Mouse (Mus musculus): Measurements from ENCODE around the gene Gm20388. TPM values are rescaled to one million over a fixed set of nuclear protein-coding genes. Genes with fewer than 3 reads are reported as not detected.

Gene Gm20388
- polyA plus RNA-seq, 1 experiment, result 28.1 TPM

- H3K27ac ChIP-seq (ENCODE audit: insufficient read depth, low read length), result no peak overlapping the region
- no peaks in the 10 kb centered on the region for H3K27me3 ChIP-seq (ENCODE audit: control insufficient read depth, insufficient read depth, low read length, poor library complexity, severe bottlenecking)
- no peaks in the 10 kb centered on the region for H3K4me1 ChIP-seq (ENCODE audit: control insufficient read depth, insufficient read depth, low read length)
- H3K4me3 ChIP-seq (ENCODE audit: low read depth, low read length), result no peak overlapping the region
- TF ChIP-seq POLR2A (IDR thresholded peaks at IDR 0.05; ENCODE audit: insufficient read depth, low read length) (no peak), EP300 (IDR thresholded peaks at IDR 0.05; ENCODE audit: insufficient read depth, low read depth, low read length) (no peak), CTCF (IDR thresholded peaks at IDR 0.05; ENCODE audit: low read depth, low read length) (no peak)
- no peak overlapping the region for H3K9ac ChIP-seq (ENCODE audit: low read depth, poor library complexity, severe bottlenecking)
- H3K9me3 ChIP-seq (replicated peaks; ENCODE audit: control insufficient read depth, insufficient read depth, low read length, poor library complexity, severe bottlenecking), result no peaks in the 10 kb centered on the region
- H3K36me3 ChIP-seq (ENCODE audit: control insufficient read depth, insufficient read depth, low read length, poor library complexity, severe bottlenecking), result no peaks in the 10 kb centered on the region
Measured at GRCm38 (mm10) chr8:120995424-120995823, 1084.8 kb downstream of the Gm20388 start.

GRCm38 (mm10) chr8:120996905-120997581, 1086.4 kb downstream of the Gm20388 start:
- no peak overlapping the region for H3K4me3 ChIP-seq (ENCODE audit: low read depth, low read length)
- no peaks in the 10 kb centered on the region for H3K27me3 ChIP-seq (ENCODE audit: control insufficient read depth, insufficient read depth, low read length, poor library complexity, severe bottlenecking)
- no peak overlapping the region for H3K27ac ChIP-seq (ENCODE audit: insufficient read depth, low read length)
- no peaks in the 10 kb centered on the region for H3K36me3 ChIP-seq (ENCODE audit: control insufficient read depth, insufficient read depth, low read length, poor library complexity, severe bottlenecking)
- H3K9ac ChIP-seq (ENCODE audit: low read depth, poor library complexity, severe bottlenecking), result no peak overlapping the region
- TF ChIP-seq EP300 (IDR thresholded peaks at IDR 0.05; ENCODE audit: insufficient read depth, low read depth, low read length), result no peak
- TF ChIP-seq POLR2A (IDR thresholded peaks at IDR 0.05; ENCODE audit: insufficient read depth, low read length), result no peak
- no peak for TF ChIP-seq CTCF (IDR thresholded peaks at IDR 0.05; ENCODE audit: low read depth, low read length)
- H3K4me1 ChIP-seq (ENCODE audit: control insufficient read depth, insufficient read depth, low read length), result no peaks in the 10 kb centered on the region
- H3K9me3 ChIP-seq (replicated peaks; ENCODE audit: control insufficient read depth, insufficient read depth, low read length, poor library complexity, severe bottlenecking), result no peaks in the 10 kb centered on the region

- TF ChIP-seq CTCF (IDR thresholded peaks at IDR 0.05; ENCODE audit: low read depth, low read length) (no peak), POLR2A (IDR thresholded peaks at IDR 0.05; ENCODE audit: insufficient read depth, low read length) (no peak), EP300 (IDR thresholded peaks at IDR 0.05; ENCODE audit: insufficient read depth, low read depth, low read length) (no peak)
- no peak overlapping the region for H3K27ac ChIP-seq (ENCODE audit: insufficient read depth, low read length)
- H3K27me3 ChIP-seq (ENCODE audit: control insufficient read depth, insufficient read depth, low read length, poor library complexity, severe bottlenecking), result no peaks in the 10 kb centered on the region
- H3K4me1 ChIP-seq (ENCODE audit: control insufficient read depth, insufficient read depth, low read length), result no peaks in the 10 kb centered on the region
- no peak overlapping the region for H3K9ac ChIP-seq (ENCODE audit: low read depth, poor library complexity, severe bottlenecking)
- H3K36me3 ChIP-seq (ENCODE audit: control insufficient read depth, insufficient read depth, low read length, poor library complexity, severe bottlenecking), result no peaks in the 10 kb centered on the region
- no peaks in the 10 kb centered on the region for H3K9me3 ChIP-seq (replicated peaks; ENCODE audit: control insufficient read depth, insufficient read depth, low read length, poor library complexity, severe bottlenecking)
- no peak overlapping the region for H3K4me3 ChIP-seq (ENCODE audit: low read depth, low read length)
Measured at GRCm38 (mm10) chr8:120997926-120998325, 1087.3 kb downstream of the Gm20388 start.

GRCm38 (mm10) chr8:120998966-120999365, 1088.3 kb downstream of the Gm20388 start:
- Histone ChIP-seq H3K27me3 (ENCODE audit: control insufficient read depth, insufficient read depth, low read length, poor library complexity, severe bottlenecking) (no peaks in the 10 kb centered on the region), H3K27ac (ENCODE audit: insufficient read depth, low read length) (no peak overlapping the region), H3K4me3 (ENCODE audit: low read depth, low read length) (no peak overlapping the region), H3K36me3 (ENCODE audit: control insufficient read depth, insufficient read depth, low read length, poor library complexity, severe bottlenecking) (no peaks in the 10 kb centered on the region), H3K4me1 (ENCODE audit: control insufficient read depth, insufficient read depth, low read length) (no peaks in the 10 kb centered on the region), H3K9ac (ENCODE audit: low read depth, poor library complexity, severe bottlenecking) (no peak overlapping the region), H3K9me3 (replicated peaks; ENCODE audit: control insufficient read depth, insufficient read depth, low read length, poor library complexity, severe bottlenecking) (no peaks in the 10 kb centered on the region)
- no peak for TF ChIP-seq CTCF (IDR thresholded peaks at IDR 0.05; ENCODE audit: low read depth, low read length)
- no peak for TF ChIP-seq POLR2A (IDR thresholded peaks at IDR 0.05; ENCODE audit: insufficient read depth, low read length)
- no peak for TF ChIP-seq EP300 (IDR thresholded peaks at IDR 0.05; ENCODE audit: insufficient read depth, low read depth, low read length)

DNA sequence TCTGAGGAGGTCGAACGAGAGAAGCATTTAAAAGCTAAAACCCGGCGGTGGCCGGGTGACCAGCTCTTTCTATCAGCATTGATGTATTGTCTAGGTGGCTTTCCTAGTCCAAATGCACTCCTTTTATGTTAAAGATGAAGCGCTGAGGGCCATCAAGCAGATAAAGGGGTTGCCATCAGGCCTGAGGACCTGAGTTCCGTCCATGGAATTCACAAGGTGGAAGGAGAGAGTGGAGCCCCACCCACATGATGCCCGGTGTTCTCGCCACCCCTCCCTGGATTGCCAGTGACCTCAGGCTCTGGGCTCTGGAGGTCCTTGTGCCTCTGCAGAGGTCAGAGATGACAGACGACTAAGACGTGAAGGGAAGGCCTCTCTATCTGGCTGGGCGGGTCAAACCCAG, 1091.3 kb downstream of the Gm20388 start:
- Histone ChIP-seq H3K36me3 (ENCODE audit: control insufficient read depth, insufficient read depth, low read length, poor library complexity, severe bottlenecking) (no peaks in the 10 kb centered on the region), H3K4me3 (ENCODE audit: low read depth, low read length) (no peak overlapping the region), H3K4me1 (ENCODE audit: control insufficient read depth, insufficient read depth, low read length) (no peaks in the 10 kb centered on the region), H3K9ac (ENCODE audit: low read depth, poor library complexity, severe bottlenecking) (no peak overlapping the region), H3K9me3 (replicated peaks; ENCODE audit: control insufficient read depth, insufficient read depth, low read length, poor library complexity, severe bottlenecking) (no peaks in the 10 kb centered on the region), H3K27me3 (ENCODE audit: control insufficient read depth, insufficient read depth, low read length, poor library complexity, severe bottlenecking) (no peaks in the 10 kb centered on the region), H3K27ac (ENCODE audit: insufficient read depth, low read length) (no peak overlapping the region)
- TF ChIP-seq EP300 (IDR thresholded peaks at IDR 0.05; ENCODE audit: insufficient read depth, low read depth, low read length), result no peak
- no peak for TF ChIP-seq POLR2A (IDR thresholded peaks at IDR 0.05; ENCODE audit: insufficient read depth, low read length)
- TF ChIP-seq CTCF (IDR thresholded peaks at IDR 0.05; ENCODE audit: low read depth, low read length), result no peak

DNA sequence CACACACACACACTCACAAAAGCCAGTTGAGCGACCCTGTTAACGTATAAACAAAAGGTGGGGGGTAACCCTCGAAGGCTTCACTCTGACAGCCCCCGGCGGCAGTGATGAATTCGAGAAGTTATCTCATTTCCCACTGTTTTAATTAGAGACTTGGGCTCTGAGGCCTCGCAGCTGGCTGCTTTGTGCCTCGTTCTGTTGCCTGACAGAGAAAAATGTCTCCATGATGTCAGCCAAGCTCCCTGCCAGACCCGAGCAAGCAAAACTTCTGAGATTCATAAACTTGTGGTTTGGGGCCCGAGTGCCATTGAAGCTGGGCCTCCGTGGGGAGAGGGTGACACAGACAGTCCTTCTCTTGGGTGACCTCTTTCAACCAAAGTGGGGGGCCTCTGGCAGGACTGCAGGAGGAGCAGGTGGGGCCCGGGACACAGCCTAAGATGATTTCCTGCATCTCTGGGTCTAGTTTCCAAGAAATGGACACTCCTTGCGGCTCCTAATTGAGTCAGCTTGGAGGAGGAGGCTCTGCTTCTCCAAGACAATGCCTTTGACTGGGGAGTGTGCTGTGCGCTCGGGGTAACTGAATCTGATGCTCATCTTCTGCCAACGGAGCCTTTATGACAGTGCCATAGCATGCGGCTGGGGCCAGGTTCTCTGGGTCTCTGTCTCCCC, 1092.4 kb downstream of the Gm20388 start:
- Histone ChIP-seq H3K27me3 (ENCODE audit: control insufficient read depth, insufficient read depth, low read length, poor library complexity, severe bottlenecking) (no peaks in the 10 kb centered on the region), H3K4me3 (ENCODE audit: low read depth, low read length) (no peak overlapping the region)
- TF ChIP-seq EP300 (IDR thresholded peaks at IDR 0.05; ENCODE audit: insufficient read depth, low read depth, low read length) (no peak), POLR2A (IDR thresholded peaks at IDR 0.05; ENCODE audit: insufficient read depth, low read length) (no peak), CTCF (IDR thresholded peaks at IDR 0.05; ENCODE audit: low read depth, low read length) (no peak)

More for the DNA sequence above, 1092.4 kb downstream of the Gm20388 start:
- Histone ChIP-seq H3K9me3 (replicated peaks; ENCODE audit: control insufficient read depth, insufficient read depth, low read length, poor library complexity, severe bottlenecking) (no peaks in the 10 kb centered on the region), H3K4me1 (ENCODE audit: control insufficient read depth, insufficient read depth, low read length) (no peaks in the 10 kb centered on the region), H3K27ac (ENCODE audit: insufficient read depth, low read length) (no peak overlapping the region), H3K9ac (ENCODE audit: low read depth, poor library complexity, severe bottlenecking) (no peak overlapping the region), H3K36me3 (ENCODE audit: control insufficient read depth, insufficient read depth, low read length, poor library complexity, severe bottlenecking) (no peaks in the 10 kb centered on the region)

All from ES-Bruce4 (cell line).